Mouse (Mus musculus) testis, adult 2 months (tissue): Measurements from ENCODE around the gene Casp8.
"Not testable (repeated sequence)": the region's sequence is repeated elsewhere in the genome, so short reads cannot be mapped to it uniquely, and the experiment has no call there.

Experiments used
- CTCF ChIP-seq: fragments of 200-500 bp; IDR thresholded peaks from 2 replicates; pipeline ENCODE4 v1.5.1; 2012; ENCODE audit warnings: low read depth, mild to moderate bottlenecking, inconsistent platforms, low read length, moderate library complexity; ENCODE audit not compliant: control insufficient read depth, insufficient read depth, insufficient replicate concordance
- POLR2A ChIP-seq: fragments of 200-500 bp; IDR thresholded peaks from 2 replicates; pipeline ENCODE4 v1.6.1; 2012; ENCODE audit warnings: low read depth, mild to moderate bottlenecking, inconsistent platforms, low read length, moderate library complexity; ENCODE audit not compliant: control insufficient read depth

GRCm38 (mm10) chr1:58800644-58801043 lies 5.5 kb downstream of the Casp8 start:
- TF ChIP-seq CTCF, POLR2A: not testable (repeated sequence)
